Mouse (Mus musculus) mature B cell (primary cell): ENCODE results near the gene Gm11565.
"Not testable (repeated sequence)": the region's sequence is repeated elsewhere in the genome, so short reads cannot be mapped to it uniquely, and the experiment has no call there.

Experiments used
- in situ Hi-C: fragments of 300-500 bp; cut with MboI; formaldehyde crosslinking; loops from 2 replicates; pipeline ENCODE4 v1.14.3; 2019

The Gm11565 gene

GRCm38 (mm10) chr11:99914451-99914850 lies at the start of gene Gm11565:
TSS of gene Gm11565 (plus strand) at chr11:99914751.
- in situ Hi-C loops: no loop called here

GRCm38 (mm10) chr11:99873089-99873488 lies 41.5 kb upstream of the Gm11565 start, which contains the start of gene Krtap9-1:
TSS of gene Krtap9-1 (plus strand) at chr11:99873389.
- in situ Hi-C loops: not testable (repeated sequence)

GRCm38 (mm10) chr11:99878887-99879286 lies 35.7 kb upstream of the Gm11565 start, which contains the start of gene Gm11567:
TSS of gene Gm11567 (plus strand) at chr11:99879187.
- in situ Hi-C loops: not testable (repeated sequence)

GRCm38 (mm10) chr11:99907620-99908019 lies 6.9 kb upstream of the Gm11565 start, which contains the start of gene Krtap31-1:
TSS of gene Krtap31-1 (plus strand) at chr11:99907920.
- in situ Hi-C loops: no loop called here

- in situ Hi-C loops: no loop called here
These were observed 21.4 kb downstream of the Gm11565 start, which contains the start of gene Krtap31-2 for GRCm38 (mm10) chr11:99935991-99936390. TSS of gene Krtap31-2 (plus strand) at chr11:99936291.

- in situ Hi-C loops: no loop called here
These were observed 23.3 kb downstream of the Gm11565 start for GRCm38 (mm10) chr11:99937751-99938264.

- in situ Hi-C loops: no loop called here
These were observed 33.6 kb downstream of the Gm11565 start, which contains the start of gene Krtap9-5 for GRCm38 (mm10) chr11:99948175-99948574. TSS of gene Krtap9-5 (plus strand) at chr11:99948475.

GRCm38 (mm10) chr11:99964213-99964612 lies 49.7 kb downstream of the Gm11565 start:
- in situ Hi-C loops: no loop called here
